Mouse (Mus musculus) E14TG2a.4 (cell line): ENCODE results near the gene Grk6.

Experiments used
- CTCF ChIP-seq: conservative IDR thresholded peaks from 2 replicates; pipeline ENCODE4 v1.5.1; 2014; ENCODE audit warnings: low read length
- NANOG ChIP-seq: IDR thresholded peaks from 2 replicates; pipeline ENCODE4 v1.6.1; 2014; ENCODE audit warnings: borderline replicate concordance, low read length, mixed read lengths
- POU5F1 ChIP-seq: IDR thresholded peaks from 2 replicates; pipeline ENCODE4 v1.6.1; 2014; ENCODE audit warnings: low read length, borderline replicate concordance

DNA sequence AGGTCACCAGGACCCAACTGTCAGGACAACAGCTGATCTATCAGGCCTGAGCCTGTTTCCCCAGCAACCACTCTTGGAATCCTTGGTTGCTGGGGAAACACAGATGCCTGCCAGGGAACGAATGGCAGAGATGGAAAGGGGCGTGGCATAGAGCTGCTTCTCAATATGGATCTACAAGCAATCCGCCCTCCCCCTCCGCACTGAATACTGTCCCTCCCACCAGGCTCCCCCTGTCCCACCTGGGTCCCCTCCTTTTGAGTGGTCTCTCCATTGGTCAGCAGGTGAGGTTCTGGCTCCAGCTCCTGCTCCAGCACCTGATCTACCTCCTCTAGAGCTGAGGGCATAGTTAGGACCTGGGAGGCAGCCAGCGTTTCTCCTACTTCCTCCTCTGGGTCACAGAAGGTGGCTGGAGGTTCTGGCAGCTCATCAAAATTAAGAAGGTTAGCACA, 29.8 kb downstream of the Grk6 start:
- TF ChIP-seq CTCF (no peak), POU5F1 (no peak), NANOG (no peak)
